Mouse (Mus musculus): ENCODE data around the gene Aarsd1. TPM values are rescaled to one million over a fixed set of nuclear protein-coding genes. Genes with fewer than 3 reads are reported as not detected.
"Not testable (repeated sequence)": the region's sequence is repeated elsewhere in the genome, so short reads cannot be mapped to it uniquely, and the experiment has no call there.

Gene Aarsd1
- polyA plus RNA-seq, 1 experiment from 2014 or later: 101 TPM

GRCm38 (mm10) chr11:101457631-101458030 lies 40.2 kb upstream of the Aarsd1 start:
- 94% methylated on average over 9 of the region's 9 CpGs for WGBS
- no peak overlapping the region for H3K27ac ChIP-seq

DNA sequence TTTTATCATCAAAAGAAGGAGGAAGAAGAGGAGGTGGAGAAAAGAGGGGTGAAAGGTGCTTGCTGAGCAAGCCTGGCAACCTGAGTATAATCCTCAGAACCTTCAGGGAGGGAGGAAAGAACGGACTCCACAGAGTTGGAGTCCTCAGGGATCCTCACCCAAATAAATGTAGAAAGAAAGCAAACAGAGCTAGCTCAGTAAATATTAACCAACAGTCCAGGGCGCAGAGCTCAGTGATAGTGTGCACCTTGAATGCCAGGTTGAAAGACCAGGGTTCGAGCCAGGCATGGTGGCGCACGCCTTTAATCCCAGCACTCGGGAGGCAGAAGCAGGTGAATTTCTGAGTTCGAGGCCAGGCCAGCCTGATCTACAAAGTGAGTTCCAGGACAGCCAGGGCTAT lies 38.2 kb upstream of the Aarsd1 start:
- Histone ChIP-seq H3K9ac (replicated peaks) (no peak overlapping the region), H3K4me1 (replicated peaks) (0 out of 2 replicates have a peak, but pooled peaks cover 8% of the 10 kb centered on the region), H3K4me3 (replicated peaks) (no peak overlapping the region), H3K36me3 (peaks cover 38% of the 10 kb centered on the region), H3K4me2 (replicated peaks) (no peak overlapping the region), H3K9me3 (no peaks in the 10 kb centered on the region), H3K27ac (no peak overlapping the region), H3K27me3 (no peaks in the 10 kb centered on the region)
- 83% methylated on average over 7 of the region's 7 CpGs for WGBS
- no peak for ATAC-seq

More at GRCm38 (mm10) chr11:101457631-101458030, 40.2 kb upstream of the Aarsd1 start:
- H3K4me1 ChIP-seq (replicated peaks): peaks cover 17% of the 10 kb centered on the region
- ATAC-seq: no peak
- H3K4me3 ChIP-seq (replicated peaks): no peak overlapping the region
- H3K36me3 ChIP-seq: peaks cover 58% of the 10 kb centered on the region
- H3K4me2 ChIP-seq (replicated peaks): no peak overlapping the region
- no peak overlapping the region for H3K9ac ChIP-seq (replicated peaks)
- no peaks in the 10 kb centered on the region for H3K27me3 ChIP-seq
- H3K9me3 ChIP-seq: no peaks in the 10 kb centered on the region

- Histone ChIP-seq H3K4me3 (replicated peaks) (no peak overlapping the region), H3K9me3 (no peaks in the 10 kb centered on the region), H3K4me2 (replicated peaks) (no peak overlapping the region), H3K36me3 (peaks cover 28% of the 10 kb centered on the region), H3K27me3 (no peaks in the 10 kb centered on the region), H3K4me1 (replicated peaks) (0 out of 2 replicates have a peak, but pooled peaks cover 5% of the 10 kb centered on the region), H3K9ac (replicated peaks) (no peak overlapping the region), H3K27ac (no peak overlapping the region)
- no peak; the same call in 1 of the 2 replicates for ATAC-seq
- 41% methylated on average over 6 of the region's 6 CpGs for WGBS
Observed at GRCm38 (mm10) chr11:101454702-101455101, 37.3 kb upstream of the Aarsd1 start.

DNA sequence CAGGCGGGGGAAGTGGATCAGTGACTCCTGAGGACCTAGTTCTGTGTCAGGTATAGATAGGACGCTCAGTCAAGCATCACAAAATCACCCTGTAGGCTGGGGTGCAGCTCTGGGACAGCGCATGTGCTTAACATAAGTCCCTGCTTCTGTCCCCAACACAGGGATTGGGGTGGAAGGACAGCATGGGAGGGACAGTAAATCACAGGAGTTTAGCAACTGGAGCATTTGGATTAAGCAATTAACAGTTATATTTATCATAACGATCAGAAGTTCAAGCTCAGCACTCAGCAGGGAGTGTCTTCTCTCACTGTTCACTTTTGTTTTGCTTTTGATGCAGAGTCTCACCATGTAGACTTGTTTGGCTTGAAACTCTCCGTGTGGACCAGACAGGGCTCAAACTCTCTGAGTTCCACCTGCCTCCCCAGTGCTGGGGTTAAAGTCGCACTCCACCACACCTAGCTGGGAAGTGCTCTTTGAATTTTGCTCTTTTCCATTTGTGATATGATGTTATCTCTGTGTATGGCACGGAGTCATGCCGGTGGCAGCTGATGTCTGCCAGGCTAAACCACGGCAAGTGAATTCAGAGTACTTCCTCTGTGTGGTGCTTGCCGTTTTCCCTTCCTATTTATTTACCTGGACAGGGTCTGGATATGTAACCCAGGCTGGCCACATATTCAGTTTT lies 34.8 kb upstream of the Aarsd1 start:
- Histone ChIP-seq H3K4me1 (replicated peaks) (0 out of 2 replicates have a peak, but pooled peaks cover 5% of the 10 kb centered on the region), H3K9ac (replicated peaks) (no peak overlapping the region), H3K36me3 (peaks cover 4% of the 10 kb centered on the region), H3K4me3 (replicated peaks) (no peak overlapping the region), H3K27ac (no peak overlapping the region), H3K27me3 (no peaks in the 10 kb centered on the region), H3K9me3 (no peaks in the 10 kb centered on the region), H3K4me2 (replicated peaks) (no peak overlapping the region)
- no peak for ATAC-seq
- WGBS: 78% methylated on average over 10 of the region's 10 CpGs

GRCm38 (mm10) chr11:101451536-101451935 lies 34.1 kb upstream of the Aarsd1 start:
- H3K4me3 ChIP-seq (replicated peaks): no peak overlapping the region
- no peaks in the 10 kb centered on the region for H3K9me3 ChIP-seq
- no peak for ATAC-seq
- no peak overlapping the region for H3K4me2 ChIP-seq (replicated peaks)
- H3K4me1 ChIP-seq (replicated peaks): 0 out of 2 replicates have a peak, but pooled peaks cover 5% of the 10 kb centered on the region
- 95% methylated on average over 10 of the region's 10 CpGs for WGBS
- no peak overlapping the region for H3K27ac ChIP-seq
- no peak overlapping the region for H3K9ac ChIP-seq (replicated peaks)
- H3K27me3 ChIP-seq: no peaks in the 10 kb centered on the region
- H3K36me3 ChIP-seq: peaks cover 3% of the 10 kb centered on the region; the same call in 1 of the 2 replicates

GRCm38 (mm10) chr11:101450394-101450793 lies 33.0 kb upstream of the Aarsd1 start:
- 86% methylated on average over 3 of the region's 3 CpGs for WGBS
- Histone ChIP-seq H3K9ac (replicated peaks) (no peak overlapping the region), H3K9me3 (no peaks in the 10 kb centered on the region)

DNA sequence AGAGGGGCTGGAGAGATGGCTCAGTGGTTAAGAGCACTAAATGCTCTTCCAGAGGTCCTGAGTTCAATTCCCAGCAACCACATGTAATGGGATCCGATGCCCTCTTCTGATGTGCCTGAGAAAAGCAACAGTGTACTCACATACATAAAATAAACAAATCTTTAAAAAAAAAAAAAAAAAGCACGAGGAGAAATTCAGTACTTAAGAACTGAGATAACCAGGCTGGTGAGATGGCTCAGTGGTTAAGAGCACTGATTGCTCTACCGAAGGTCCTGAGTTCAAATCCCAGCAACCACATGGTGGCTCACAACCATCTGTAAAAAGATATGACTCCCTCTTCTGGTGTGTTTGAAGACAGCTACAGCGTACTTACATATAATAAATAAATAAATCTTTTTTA lies 32.2 kb upstream of the Aarsd1 start:
- H3K9me3 ChIP-seq; H3K27ac ChIP-seq; H3K4me1 ChIP-seq (replicated peaks); H3K4me2 ChIP-seq (replicated peaks); H3K27me3 ChIP-seq; H3K9ac ChIP-seq (replicated peaks); ATAC-seq; H3K4me3 ChIP-seq (replicated peaks): not testable (repeated sequence)
- WGBS: 92% methylated on average over 4 of the region's 4 CpGs
- peaks cover 16% of the 10 kb centered on the region for H3K36me3 ChIP-seq

More at GRCm38 (mm10) chr11:101450394-101450793, 33.0 kb upstream of the Aarsd1 start:
- no peak overlapping the region for H3K4me3 ChIP-seq (replicated peaks)
- ATAC-seq: no peak
- no peak overlapping the region for H3K27ac ChIP-seq
- H3K4me2 ChIP-seq (replicated peaks): no peak overlapping the region
- no peaks in the 10 kb centered on the region for H3K27me3 ChIP-seq
- peaks cover 10% of the 10 kb centered on the region for H3K36me3 ChIP-seq
- H3K4me1 ChIP-seq (replicated peaks): 0 out of 2 replicates have a peak, but pooled peaks cover 5% of the 10 kb centered on the region

DNA sequence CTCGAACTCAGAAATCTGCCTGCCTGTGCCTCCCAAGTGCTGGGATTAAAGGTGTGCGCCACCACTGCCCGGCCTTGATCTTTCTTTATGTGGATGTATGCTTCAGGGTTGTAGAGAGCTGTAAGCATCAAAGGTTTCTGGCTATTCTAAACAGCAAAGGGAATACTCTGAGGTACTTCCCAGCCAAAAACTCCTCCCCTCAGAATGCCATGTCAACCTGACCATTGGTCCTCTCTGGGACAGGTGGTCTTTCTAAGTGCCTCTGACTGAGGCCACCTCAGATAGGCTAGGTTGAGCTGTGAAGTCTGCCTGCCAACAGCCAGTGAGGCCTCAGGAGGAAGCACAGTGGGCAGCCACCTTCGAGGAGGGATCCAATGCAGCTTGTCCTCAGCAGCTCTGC lies 31.5 kb upstream of the Aarsd1 start:
- H3K9ac ChIP-seq (replicated peaks): no peak overlapping the region
- no peaks in the 10 kb centered on the region for H3K9me3 ChIP-seq
- peaks cover 23% of the 10 kb centered on the region for H3K36me3 ChIP-seq
- no peak for ATAC-seq
- WGBS: 88% methylated on average over 4 of the region's 4 CpGs
- H3K4me2 ChIP-seq (replicated peaks): no peak overlapping the region
- peaks cover 12% of the 10 kb centered on the region for H3K4me1 ChIP-seq (replicated peaks)
- H3K27ac ChIP-seq: no peak overlapping the region
- no peak overlapping the region for H3K4me3 ChIP-seq (replicated peaks)
- H3K27me3 ChIP-seq: no peaks in the 10 kb centered on the region

DNA sequence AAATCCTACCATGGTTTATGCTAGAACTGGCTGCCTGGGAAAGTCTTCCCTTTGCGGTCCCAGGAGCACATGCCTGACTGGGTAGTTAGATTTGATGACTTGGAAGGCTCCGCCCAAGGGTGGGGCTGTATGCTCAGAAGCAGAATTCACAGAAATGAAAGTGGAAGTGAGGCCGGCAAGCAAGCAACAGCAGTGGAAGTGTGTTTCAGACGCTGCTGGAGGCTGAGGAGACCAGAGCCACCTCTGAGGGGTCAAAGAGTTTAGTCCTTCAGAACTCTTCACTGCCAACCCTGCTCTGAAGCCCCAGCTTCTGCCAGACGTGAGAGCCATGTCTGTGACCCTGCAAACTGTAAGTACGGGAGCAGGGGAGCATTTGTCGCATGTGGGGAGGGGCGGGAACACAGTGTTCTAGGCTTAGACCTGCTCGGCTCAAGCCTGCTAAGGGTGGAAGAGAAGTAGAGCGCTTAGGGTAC lies 30.9 kb upstream of the Aarsd1 start, which contains the start of gene Ifi35:
Ifi35 (plus strand) TSS at position 134 of the 473 bp plus-strand sequence.
- Histone ChIP-seq H3K27me3 (no peaks in the 10 kb centered on the region), H3K4me3 (replicated peaks) (no peak within 1 kb of the TSS), H3K9me3 (no peaks in the 10 kb centered on the region), H3K9ac (replicated peaks) (no peak within 1 kb of the TSS), H3K4me2 (replicated peaks) (0 out of 2 replicates have a peak within 1 kb of the TSS, but pooled peaks have one; percentile 5), H3K36me3 (peaks cover 29% of the 10 kb centered on the region), H3K4me1 (replicated peaks) (peaks cover 18% of the 10 kb centered on the region), H3K27ac (no peak within 1 kb of the TSS)
- ATAC-seq: no peak
- WGBS: 46% methylated on average over 10 of the region's 10 CpGs

GRCm38 (mm10) chr11:101447786-101448185 lies 30.4 kb upstream of the Aarsd1 start:
- Histone ChIP-seq H3K4me2 (replicated peaks) (no peak overlapping the region), H3K27me3 (no peaks in the 10 kb centered on the region), H3K36me3 (peaks cover 30% of the 10 kb centered on the region), H3K9ac (replicated peaks) (no peak overlapping the region), H3K27ac (no peak overlapping the region), H3K9me3 (no peaks in the 10 kb centered on the region), H3K4me1 (replicated peaks) (peaks cover 23% of the 10 kb centered on the region), H3K4me3 (replicated peaks) (no peak overlapping the region)
- ATAC-seq: no peak
- 91% methylated on average over 5 of the region's 5 CpGs for WGBS

GRCm38 (mm10) chr11:101446860-101447259 lies 29.4 kb upstream of the Aarsd1 start:
- not testable (repeated sequence) for H3K9me3 ChIP-seq; H3K4me3 ChIP-seq (replicated peaks); H3K27ac ChIP-seq; H3K9ac ChIP-seq (replicated peaks); H3K27me3 ChIP-seq; H3K4me2 ChIP-seq (replicated peaks); ATAC-seq
- H3K36me3 ChIP-seq: peaks cover 30% of the 10 kb centered on the region
- H3K4me1 ChIP-seq (replicated peaks): peaks cover 23% of the 10 kb centered on the region
- WGBS: 89% methylated on average over 8 of the region's 8 CpGs

DNA sequence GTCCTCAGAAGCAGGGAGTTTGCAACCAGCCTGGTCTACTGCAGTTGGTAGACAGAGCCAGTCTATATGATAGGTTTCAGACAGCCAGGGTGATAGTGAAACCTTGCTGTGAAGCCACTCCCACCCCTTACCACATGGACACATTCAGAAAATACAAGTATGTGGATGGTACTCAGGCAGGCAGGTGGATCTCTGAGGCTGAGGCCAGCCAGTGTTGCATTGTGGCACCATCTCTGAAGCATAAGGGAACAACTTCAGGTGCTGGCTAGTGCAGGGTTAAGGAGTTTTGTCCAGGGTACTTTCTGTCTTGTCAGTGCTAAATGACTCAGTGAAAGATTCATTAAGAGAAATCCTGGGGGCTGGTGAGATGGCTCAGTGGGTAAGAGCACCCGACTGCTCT lies 28.9 kb upstream of the Aarsd1 start:
- H3K27ac ChIP-seq: no peak overlapping the region
- no peaks in the 10 kb centered on the region for H3K9me3 ChIP-seq
- H3K27me3 ChIP-seq: no peaks in the 10 kb centered on the region
- 91% methylated on average over 1 of the region's 1 CpGs for WGBS
- H3K4me3 ChIP-seq (replicated peaks): no peak overlapping the region
- peaks cover 23% of the 10 kb centered on the region for H3K4me1 ChIP-seq (replicated peaks)
- H3K4me2 ChIP-seq (replicated peaks): no peak overlapping the region
- peaks cover 30% of the 10 kb centered on the region for H3K36me3 ChIP-seq
- no peak for ATAC-seq
- no peak overlapping the region for H3K9ac ChIP-seq (replicated peaks)
